Mouse (Mus musculus) lung, embryonic 14.5 days (tissue): ENCODE measurements at regions not wholly inside any gene's neighbourhood (a gene's known extent, or its start where the extent isn't known, plus 50 kb on each side); places are given as distances from the start of the nearest gene placed in this dataset.
A peak's percentile ranks its signal among the peaks of the same experiment; 100 is the strongest.

ENCODE experiments used
- ATAC-seq: fragments of 200-750 bp; cut with Nextera tagmentation; 2 replicates; pipeline ENCODE4 v1.8.0; 2017; ENCODE audit warnings: mild to moderate bottlenecking, moderate TSS enrichment, moderate library complexity; ENCODE audit not compliant: insufficient read depth
- DNase-seq: peaks from one replicate; pipeline ENCODE4 v3.0.0-alpha.2; 2015
- H3K27ac ChIP-seq: fragments of 300-500 bp; sonication (generic); 2 replicates; pipeline ENCODE4 v1.5.1; 2014; ENCODE audit warnings: low read depth, mild to moderate bottlenecking, moderate library complexity
- H3K27me3 ChIP-seq: fragments of 300-500 bp; sonication (generic); 2 replicates; pipeline ENCODE4 v1.6.1; 2014; ENCODE audit warnings: low read length, control low read depth; ENCODE audit not compliant: insufficient read depth
- H3K36me3 ChIP-seq: fragments of 300-500 bp; sonication (generic); 2 replicates; pipeline ENCODE4 v1.6.1; 2014; ENCODE audit warnings: control low read depth; ENCODE audit not compliant: insufficient read depth
- H3K4me1 ChIP-seq: fragments of 300-500 bp; sonication (generic); 2 replicates; pipeline ENCODE4 v1.6.1; 2014; ENCODE audit warnings: antibody characterized with exemption, control low read depth; ENCODE audit not compliant: insufficient read depth
- H3K4me2 ChIP-seq: fragments of 300-500 bp; sonication (generic); 2 replicates; pipeline ENCODE4 v1.6.1; 2014; ENCODE audit warnings: mild to moderate bottlenecking
- H3K4me3 ChIP-seq: fragments of 300-500 bp; sonication (generic); 2 replicates; pipeline ENCODE4 v1.5.1; 2014; ENCODE audit warnings: low read depth, low read length
- H3K9ac ChIP-seq: fragments of 300-500 bp; sonication (generic); 2 replicates; pipeline ENCODE4 v1.6.1; 2014
- H3K9me3 ChIP-seq: fragments of 300-500 bp; sonication (generic); 2 replicates; pipeline ENCODE4 v1.6.1; 2016; ENCODE audit warnings: low read depth, low read length, control low read depth
- CTCF ChIP-seq: IDR thresholded peaks from 2 replicates; pipeline ENCODE4 v1.5.1; 2016; ENCODE audit warnings: antibody characterized with exemption, low read depth
- WGBS: fragments of 180-500 bp; shearing (Covaris S2); extraction: QIAGEN DNeasy Blood & Tissue Kit; methylation state at CpG from one replicate; pipeline ENCODE4 v1.1.7; 2014; 5-methylcytosine and 5-hydroxymethylcytosine counted together

DNA sequence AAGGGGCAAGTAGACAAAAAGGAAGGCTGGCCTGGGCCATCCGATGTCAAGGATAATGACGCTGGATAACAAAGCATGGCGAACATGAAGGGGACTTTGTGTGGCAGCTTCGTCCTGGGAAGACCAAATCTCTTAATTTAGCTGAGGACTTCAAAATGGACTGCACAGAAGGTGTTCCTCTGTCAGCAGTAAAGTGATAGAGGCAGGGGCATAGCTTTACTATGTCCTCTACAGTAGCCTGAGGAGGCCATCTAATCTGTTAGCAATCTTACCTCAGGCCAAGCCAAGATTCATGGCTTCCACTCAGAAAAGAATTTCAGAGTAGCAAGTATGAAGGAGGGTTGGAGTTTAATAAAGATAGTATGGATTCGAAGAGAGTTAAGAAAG is 114.9 kb downstream of the Otor start:
- Histone ChIP-seq H3K4me2 (no peak overlapping the region), H3K4me1 (no peaks in the 10 kb centered on the region), H3K9ac (no peak overlapping the region), H3K9me3 (no peaks in the 10 kb centered on the region), H3K27ac (no peak overlapping the region), H3K27me3 (no peaks in the 10 kb centered on the region), H3K36me3 (no peaks in the 10 kb centered on the region), H3K4me3 (no peak overlapping the region)
- DNase-seq (no peak), ATAC-seq (no peak)
- WGBS = 74% methylated on average over 5 of the region's 5 CpGs
- no peak for TF ChIP-seq CTCF

DNA sequence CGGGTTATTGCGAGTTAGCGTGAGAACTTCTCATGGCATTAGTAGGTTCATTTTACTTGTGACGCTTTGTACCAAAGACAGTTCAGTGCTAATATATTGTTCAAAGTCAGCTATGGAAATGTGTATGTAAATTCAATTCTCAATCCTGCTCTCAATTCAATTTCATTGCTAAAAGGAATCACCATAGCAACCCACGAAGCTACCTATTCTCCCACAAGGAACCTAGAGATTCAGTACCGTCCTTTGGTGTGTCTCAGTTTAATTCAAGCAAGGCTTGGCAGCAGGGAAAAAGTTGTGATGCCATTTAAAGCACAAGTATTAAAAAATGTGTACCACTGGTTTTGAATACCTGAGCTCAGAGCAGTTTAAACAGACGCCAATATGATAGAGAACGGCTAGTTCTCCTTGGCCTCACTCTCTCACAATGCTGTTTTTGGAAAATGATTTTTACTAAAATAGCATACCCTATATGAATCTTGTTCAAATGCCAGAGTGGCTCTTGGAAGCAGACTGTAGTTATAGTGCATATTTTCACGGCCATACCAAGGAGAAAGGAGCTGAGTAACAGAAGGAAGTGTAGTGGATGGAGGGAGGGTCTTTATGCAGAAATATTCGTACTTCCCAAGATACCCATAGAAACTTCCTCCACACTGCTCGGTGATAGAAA is 121.4 kb downstream of the Otor start:
- no peak overlapping the region for H3K4me3 ChIP-seq
- no peak overlapping the region for H3K27ac ChIP-seq
- no peak overlapping the region for H3K9ac ChIP-seq
- H3K9me3 ChIP-seq = no peaks in the 10 kb centered on the region
- ATAC-seq = no peak
- DNase-seq = no peak
- H3K27me3 ChIP-seq = no peaks in the 10 kb centered on the region
- no peaks in the 10 kb centered on the region for H3K36me3 ChIP-seq
- TF ChIP-seq CTCF = no peak
- H3K4me2 ChIP-seq = no peak overlapping the region
- 88% methylated on average over 11 of the region's 11 CpGs for WGBS
- no peaks in the 10 kb centered on the region for H3K4me1 ChIP-seq

DNA sequence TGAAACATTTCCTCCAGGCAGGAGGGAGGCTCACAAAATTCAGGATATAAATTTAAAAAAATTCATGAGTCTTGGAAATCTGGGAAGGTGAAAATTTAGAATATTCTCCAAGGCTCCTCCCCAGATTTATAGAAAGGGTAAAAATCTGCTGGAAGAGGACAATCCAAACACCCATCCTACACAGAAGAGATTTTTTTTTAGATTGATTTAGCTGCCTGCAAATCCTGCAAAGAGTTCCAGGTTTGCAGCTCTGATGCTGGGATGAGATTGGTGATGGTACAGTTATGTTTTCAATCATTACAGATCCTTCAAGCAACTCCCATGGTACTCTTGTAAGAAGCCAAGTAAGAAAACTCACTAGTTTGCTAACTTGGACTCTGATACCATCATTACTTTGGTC is 127.8 kb downstream of the Otor start:
- TF ChIP-seq CTCF = no peak
- no peak overlapping the region for H3K4me3 ChIP-seq
- H3K9me3 ChIP-seq = no peaks in the 10 kb centered on the region
- H3K4me2 ChIP-seq = no peak overlapping the region
- H3K36me3 ChIP-seq = no peaks in the 10 kb centered on the region
- no peaks in the 10 kb centered on the region for H3K27me3 ChIP-seq
- no peak overlapping the region for H3K9ac ChIP-seq
- DNase-seq (no peak), ATAC-seq (no peak)
- H3K4me1 ChIP-seq = no peaks in the 10 kb centered on the region
- no peak overlapping the region for H3K27ac ChIP-seq

DNA sequence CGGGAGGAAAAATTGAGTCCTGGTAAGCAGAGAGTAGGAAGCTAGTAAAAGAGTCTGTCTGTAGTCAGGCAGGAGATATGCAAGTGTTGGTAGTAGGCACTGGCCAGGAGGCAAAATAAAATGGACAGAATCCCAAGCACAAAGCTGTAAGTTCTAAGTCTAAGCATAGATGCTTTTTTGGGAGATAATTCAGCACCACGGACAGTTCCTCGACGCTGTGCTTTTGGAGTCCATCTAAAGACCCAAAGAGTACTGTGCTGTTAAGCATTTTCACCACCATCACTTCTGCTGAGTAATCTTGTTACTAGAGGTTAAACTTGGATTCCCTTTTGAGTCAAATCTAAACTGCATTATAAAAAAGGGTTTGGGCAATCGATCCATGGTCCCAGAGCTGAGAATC is 128.9 kb downstream of the Otor start:
- DNase-seq (peak; percentile 93), ATAC-seq (no peak)
- no peaks in the 10 kb centered on the region for H3K27me3 ChIP-seq
- no peak overlapping the region for H3K27ac ChIP-seq
- no peak overlapping the region for H3K4me2 ChIP-seq
- no peaks in the 10 kb centered on the region for H3K4me1 ChIP-seq
- no peaks in the 10 kb centered on the region for H3K36me3 ChIP-seq
- WGBS = 33% methylated on average over 5 of the region's 5 CpGs
- no peaks in the 10 kb centered on the region for H3K9me3 ChIP-seq
- TF ChIP-seq CTCF = no peak
- H3K9ac ChIP-seq = no peak overlapping the region
- no peak overlapping the region for H3K4me3 ChIP-seq

DNA sequence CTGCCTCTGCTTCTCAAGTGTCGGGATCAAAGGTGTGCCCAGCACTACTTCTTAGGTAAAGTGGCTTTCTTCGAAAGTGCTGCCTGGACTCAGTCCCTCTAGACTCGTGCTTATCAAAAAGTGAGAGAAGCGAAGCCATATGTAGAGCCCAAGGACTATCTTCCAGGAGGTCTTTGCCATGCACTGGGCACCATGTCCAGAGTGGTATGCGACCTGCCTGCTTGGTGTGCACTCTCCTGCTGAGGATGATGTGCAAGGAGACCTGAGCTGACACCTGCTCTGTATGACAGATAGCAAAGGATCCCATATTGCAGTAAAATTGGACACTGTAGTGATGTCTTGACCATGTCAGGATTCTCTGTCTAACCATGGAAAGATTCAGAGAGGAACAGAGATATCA is 139.0 kb downstream of the Otor start:
- H3K4me3 ChIP-seq = no peak overlapping the region
- no peak for ATAC-seq
- no peaks in the 10 kb centered on the region for H3K36me3 ChIP-seq
- no peak for TF ChIP-seq CTCF
- no peak overlapping the region for H3K9ac ChIP-seq
- 78% methylated on average over 5 of the region's 5 CpGs for WGBS
- H3K9me3 ChIP-seq = no peaks in the 10 kb centered on the region; the same call in 1 of the 2 replicates
- H3K27ac ChIP-seq = no peak overlapping the region
- no peak for DNase-seq
- H3K27me3 ChIP-seq = no peaks in the 10 kb centered on the region
- no peak overlapping the region for H3K4me2 ChIP-seq
- H3K4me1 ChIP-seq = no peaks in the 10 kb centered on the region

DNA sequence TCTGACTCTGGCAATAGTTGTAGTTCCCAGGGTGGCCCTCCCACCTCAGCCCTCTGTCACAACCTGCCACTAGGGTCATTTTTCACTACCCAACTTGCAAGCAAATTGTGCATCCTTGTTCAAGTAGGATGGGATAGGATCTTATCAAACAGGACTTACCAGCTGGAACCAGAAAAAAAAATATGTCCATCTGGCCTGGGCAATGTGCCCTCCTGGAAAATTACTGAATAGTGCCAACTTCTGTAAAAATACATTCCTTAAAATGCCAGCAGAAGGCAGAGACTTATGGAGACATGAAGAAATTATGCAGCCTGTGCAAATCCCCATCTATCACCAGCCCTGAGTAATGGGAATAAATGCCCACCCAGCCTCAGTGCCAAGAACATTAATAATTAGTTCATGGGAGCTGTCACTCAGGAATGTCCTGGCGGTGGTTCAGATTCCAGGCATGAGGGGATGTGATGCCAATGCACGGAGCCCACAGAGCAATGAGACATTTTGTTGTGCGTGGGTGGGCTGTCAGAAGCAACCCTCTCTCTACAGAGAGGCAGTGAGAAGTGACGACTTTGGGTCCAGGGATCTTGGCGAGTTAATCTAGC is 139.6 kb downstream of the Otor start:
- Histone ChIP-seq H3K4me3 (no peak overlapping the region), H3K4me2 (no peak overlapping the region), H3K27ac (no peak overlapping the region), H3K9ac (no peak overlapping the region), H3K27me3 (no peaks in the 10 kb centered on the region), H3K4me1 (no peaks in the 10 kb centered on the region), H3K9me3 (no peaks in the 10 kb centered on the region; the same call in 1 of the 2 replicates), H3K36me3 (no peaks in the 10 kb centered on the region)
- ATAC-seq (no peak), DNase-seq (peak; percentile 4)
- WGBS = 57% methylated on average over 5 of the region's 5 CpGs
- no peak for TF ChIP-seq CTCF

DNA sequence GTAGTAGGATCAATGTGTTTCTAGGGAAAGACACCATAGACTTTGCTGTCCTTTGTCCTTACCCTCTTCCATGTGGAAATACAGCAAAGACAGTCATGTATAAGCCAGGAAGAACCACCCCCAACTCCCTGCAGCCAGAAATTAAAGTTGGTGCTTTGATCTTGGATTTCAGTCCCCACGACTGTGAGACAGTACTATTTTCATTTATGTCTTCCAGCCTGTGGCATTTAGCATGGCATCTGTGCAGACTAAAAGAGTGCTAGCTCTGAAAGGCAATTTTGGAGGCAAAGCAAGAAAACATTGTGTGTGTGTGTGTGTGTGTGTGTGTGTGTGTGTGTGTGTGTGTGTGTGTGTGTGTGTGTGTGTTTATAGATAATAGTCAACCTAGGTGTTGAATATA is 144.1 kb downstream of the Otor start:
- ATAC-seq = no peak
- H3K4me1 ChIP-seq = no peaks in the 10 kb centered on the region
- no peak for DNase-seq
- 56% methylated on average over 1 of the region's 1 CpGs for WGBS
- no peak overlapping the region for H3K4me3 ChIP-seq
- H3K4me2 ChIP-seq = no peak overlapping the region
- no peaks in the 10 kb centered on the region for H3K9me3 ChIP-seq
- no peaks in the 10 kb centered on the region for H3K36me3 ChIP-seq
- no peak for TF ChIP-seq CTCF
- H3K27me3 ChIP-seq = no peaks in the 10 kb centered on the region
- H3K27ac ChIP-seq = no peak overlapping the region
- no peak overlapping the region for H3K9ac ChIP-seq
